Mouse (Mus musculus) heart, adult 2 months (tissue): Measurements from ENCODE around the gene Khdc4. TPM values are rescaled to one million over a fixed set of nuclear protein-coding genes. Genes with fewer than 3 reads are reported as not detected.
A peak's percentile ranks its signal among the peaks of the same experiment; 100 is the strongest.

Experiments used
- DNase-seq, 2 experiments: peaks; one replicate each; pipeline ENCODE4 v3.0.0; 2021
- H3K27ac ChIP-seq: fragments of 200-600 bp; 2 replicates; pipeline ENCODE4 v1.8.1; 2022
- H3K27me3 ChIP-seq: fragments of 200-500 bp; 2 replicates; pipeline ENCODE4 v1.6.1; 2012; ENCODE audit warnings: mild to moderate bottlenecking, low read length, inconsistent platforms, mixed read lengths; ENCODE audit not compliant: control insufficient read depth, insufficient read depth
- H3K36me3 ChIP-seq: fragments of 200-500 bp; 2 replicates; pipeline ENCODE4 v1.6.1; 2012; ENCODE audit warnings: low read length, inconsistent platforms; ENCODE audit not compliant: control insufficient read depth, insufficient read depth
- H3K4me1 ChIP-seq: fragments of 200-500 bp; 2 replicates; pipeline ENCODE4 v1.6.1; 2011; ENCODE audit warnings: low read length; ENCODE audit not compliant: control insufficient read depth, insufficient read depth
- H3K4me3 ChIP-seq: fragments of 200-600 bp; 2 replicates; pipeline ENCODE4 v1.8.1; 2022
- H3K79me2 ChIP-seq: fragments of 200-500 bp; replicated peaks from 2 replicates; pipeline ENCODE4 v1.6.1; 2012; ENCODE audit warnings: mild to moderate bottlenecking, inconsistent platforms, low read length, moderate library complexity, mixed read lengths; ENCODE audit not compliant: control insufficient read depth, insufficient read depth
- H3K9ac ChIP-seq: fragments of 200-500 bp; 2 replicates; pipeline ENCODE4 v1.6.1; 2012; ENCODE audit warnings: low read depth, mild to moderate bottlenecking, control low read depth, inconsistent platforms, low read length, mixed read lengths
- CTCF ChIP-seq: fragments of 200-600 bp; IDR thresholded peaks from 2 replicates; pipeline ENCODE4 v1.8.1; 2022; ENCODE audit warnings: antibody characterized with exemption, mild to moderate bottlenecking, moderate library complexity
- EP300 ChIP-seq: fragments of 200-500 bp; IDR thresholded peaks from 2 replicates; pipeline ENCODE4 v1.6.1; 2011; ENCODE audit warnings: low read depth, low read length, control low read depth; ENCODE audit not compliant: insufficient read depth
- POLR2A ChIP-seq: fragments of 200-500 bp; IDR thresholded peaks from 2 replicates; pipeline ENCODE4 v1.6.1; 2011; ENCODE audit warnings: mild to moderate bottlenecking, low read depth, low read length, control low read depth; ENCODE audit not compliant: insufficient read depth
- WGBS: fragments of 180-500 bp; shearing (Covaris S2); methylation state at CpG from one replicate; pipeline ENCODE4 v1.1.7; 2018; 5-methylcytosine and 5-hydroxymethylcytosine counted together
- intact Hi-C: fragments of 180-260 bp; cut with DNase I; formaldehyde crosslinking; loops from one replicate; pipeline ENCODE4 v1.15.1; 2025
- polyA plus RNA-seq: library from polyadenylated mRNA; depleted of rRNA; stranded (reverse); fragments of >200 nt; gene quantifications from 2 replicates; pipeline ENCODE4 v1.2.3, GENCODE M21; 2012
- total RNA-seq, 2 experiments: library from RNA; stranded (reverse); gene quantifications; 2 replicates each; pipeline ENCODE4 v1.2.3; 2021

Khdc4 gene
- total and polyA plus RNA-seq, 3 experiments, result 24.9 to 29.9 (median 25.7) TPM

DNA sequence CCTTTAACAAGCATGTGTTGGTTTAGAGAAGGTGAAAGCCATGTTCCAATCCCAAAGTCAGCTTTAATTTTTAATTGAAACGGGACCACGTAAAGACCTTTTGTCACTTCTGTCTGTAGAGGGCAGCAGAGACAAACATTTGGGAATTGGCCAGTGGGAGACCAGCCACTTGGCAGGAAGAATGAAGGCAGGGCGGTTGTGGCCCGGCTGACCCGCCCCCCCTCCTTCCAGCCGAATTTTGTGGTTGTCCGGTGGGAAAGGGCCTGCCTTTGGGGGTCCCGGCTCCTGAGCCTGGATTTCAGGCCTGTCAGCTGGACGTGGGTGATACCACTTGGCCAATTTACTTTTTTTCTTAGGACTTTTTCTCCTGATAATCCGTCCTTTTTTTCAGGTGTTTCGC is 8.2 kb upstream of the Khdc4 start:
- Histone ChIP-seq H3K27me3 (no peaks in the 10 kb centered on the region), H3K9ac (peak overlapping the region; percentile 67), H3K4me3 (peak overlapping the region; percentile 38), H3K79me2 (no peaks in the 10 kb centered on the region), H3K36me3 (no peaks in the 10 kb centered on the region), H3K27ac (0 out of 2 replicates have a peak overlapping the region, but pooled peaks have one; percentile 15), H3K4me1 (no peaks in the 10 kb centered on the region)
- peak; percentile 87 for TF ChIP-seq CTCF
- TF ChIP-seq POLR2A, result no peak
- TF ChIP-seq EP300, result peak; percentile 78; the same call in 1 of the 2 replicates
- peak; percentile 78 for DNase-seq
- intact Hi-C loops, result loop anchor here (5.0 kb wide), 1 partner anchor 60 kb away; no protein-coding TSS in a partner anchor
- WGBS, result 3% methylated on average over 11 of the region's 11 CpGs

DNA sequence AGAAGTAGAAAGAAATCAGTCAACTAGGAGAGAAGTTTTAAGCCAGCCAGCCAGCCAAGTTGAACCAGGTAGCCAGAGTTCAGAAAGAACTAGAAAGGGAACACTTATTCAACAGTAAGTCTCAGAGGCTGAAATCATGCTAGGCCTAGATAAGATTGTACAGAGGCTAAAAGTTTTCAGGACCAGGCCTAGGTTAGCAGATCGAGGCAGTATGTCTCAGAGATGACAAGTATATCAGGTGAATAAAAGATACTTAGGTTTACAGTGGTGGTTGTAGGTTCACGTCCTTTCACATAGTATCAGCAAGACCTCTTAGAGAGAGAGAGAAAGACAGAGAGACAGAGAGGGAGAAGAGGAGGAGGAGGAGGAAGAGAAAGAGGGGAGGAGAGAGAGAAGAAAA is 1.8 kb upstream of the Khdc4 start:
- Histone ChIP-seq H3K9ac (no peak overlapping the region), H3K27ac (no peak overlapping the region), H3K79me2 (peaks cover 3% of the 10 kb centered on the region), H3K4me3 (no peak overlapping the region), H3K36me3 (peaks cover 17% of the 10 kb centered on the region), H3K4me1 (peaks cover 6% of the 10 kb centered on the region), H3K27me3 (no peaks in the 10 kb centered on the region)
- intact Hi-C loops, result no loop called here
- DNase-seq, result no peak
- TF ChIP-seq POLR2A, result no peak
- no peak for TF ChIP-seq EP300
- TF ChIP-seq CTCF, result no peak
- WGBS, result 78% methylated on average over 2 of the region's 2 CpGs

DNA sequence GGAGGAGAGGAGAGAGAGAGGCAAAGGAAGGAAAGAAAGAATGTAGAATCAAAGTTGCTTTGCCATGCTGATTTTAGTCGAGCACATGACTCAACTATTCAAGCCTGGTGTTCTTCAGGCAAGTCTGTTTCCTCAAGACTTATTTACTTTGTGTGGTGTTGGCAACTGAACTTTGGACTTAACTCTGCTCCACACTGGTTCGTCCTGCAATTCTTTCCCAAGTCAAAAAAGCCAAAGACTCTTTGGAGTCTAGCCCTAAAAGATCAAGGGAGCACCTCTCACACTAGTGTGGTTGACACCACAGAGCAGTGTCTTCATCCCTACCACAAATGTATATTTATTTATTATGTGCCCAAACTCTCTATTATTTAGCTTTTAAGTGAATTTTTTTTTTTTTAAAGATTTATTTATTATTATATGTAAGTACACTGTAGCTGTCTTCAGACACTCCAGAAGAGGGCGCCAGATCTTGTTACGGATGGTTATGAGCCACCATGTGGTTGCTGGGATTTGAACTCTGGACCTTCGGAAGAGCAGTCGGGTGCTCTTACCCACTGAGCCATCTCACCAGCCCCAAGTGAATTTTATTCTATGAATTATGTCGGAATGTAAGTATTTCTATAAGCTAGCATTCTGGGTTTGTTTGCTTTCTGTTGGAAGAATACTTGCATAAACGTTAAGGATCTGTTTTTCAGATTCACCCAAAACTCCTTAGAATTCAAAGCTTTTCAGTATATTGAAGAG is 1.2 kb upstream of the Khdc4 start:
- peaks cover 6% of the 10 kb centered on the region for H3K4me1 ChIP-seq
- H3K4me3 ChIP-seq, result peak overlapping the region; percentile 54
- DNase-seq, result no peak
- H3K9ac ChIP-seq, result no peak overlapping the region
- WGBS, result 53% methylated on average over 8 of the region's 8 CpGs
- H3K79me2 ChIP-seq, result peaks cover 3% of the 10 kb centered on the region
- peak overlapping the region; percentile 99 for H3K27ac ChIP-seq
- TF ChIP-seq CTCF, result peak; percentile 49
- TF ChIP-seq EP300, result no peak
- TF ChIP-seq POLR2A, result no peak
- peaks cover 18% of the 10 kb centered on the region for H3K36me3 ChIP-seq
- intact Hi-C loops, result no loop called here
- no peaks in the 10 kb centered on the region for H3K27me3 ChIP-seq

DNA sequence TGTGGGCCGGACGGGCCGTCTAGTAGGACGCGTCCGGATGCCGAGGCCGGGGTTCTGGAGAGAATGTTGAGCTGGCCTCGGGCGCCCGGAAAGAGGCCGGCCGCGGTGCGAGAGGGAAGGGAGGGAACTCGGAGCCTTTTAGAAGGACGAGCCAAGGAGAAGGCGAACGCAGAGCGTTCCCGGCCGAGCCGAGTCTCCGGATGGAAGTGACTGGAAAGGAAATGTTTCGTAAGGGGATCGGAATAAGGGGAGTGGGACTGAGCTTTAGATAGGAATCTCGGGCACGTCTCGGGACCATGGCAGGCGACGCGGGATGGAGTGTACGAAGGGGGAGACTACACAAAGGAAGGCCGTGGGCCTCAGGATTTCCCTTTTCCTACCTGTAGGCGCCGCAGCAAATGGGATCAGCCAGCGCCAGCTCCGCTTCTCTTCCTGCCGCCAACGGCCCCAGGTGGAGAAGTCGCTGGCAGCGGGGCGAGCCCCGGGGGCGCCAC is 402 bp downstream of the Khdc4 start:
- peaks cover 3% of the 10 kb centered on the region for H3K79me2 ChIP-seq
- H3K27me3 ChIP-seq, result no peaks in the 10 kb centered on the region
- no peak for DNase-seq
- H3K27ac ChIP-seq, result peak overlapping the region; percentile 99
- TF ChIP-seq CTCF, result peak; percentile 47
- no peak for TF ChIP-seq EP300
- TF ChIP-seq POLR2A, result no peak; the same call in 1 of the 2 replicates
- H3K4me3 ChIP-seq, result peak overlapping the region; percentile 54
- peaks cover 21% of the 10 kb centered on the region for H3K36me3 ChIP-seq
- peaks cover 6% of the 10 kb centered on the region for H3K4me1 ChIP-seq
- peak overlapping the region; percentile 95 for H3K9ac ChIP-seq
- whole genome bisulfite sequencing, result under 1% methylated on average over 45 of the region's 45 CpGs
- intact Hi-C loops, result loop anchor here (2.0 kb wide), 2 partner anchors 29 to 53 kb away; no protein-coding TSS in a partner anchor

DNA sequence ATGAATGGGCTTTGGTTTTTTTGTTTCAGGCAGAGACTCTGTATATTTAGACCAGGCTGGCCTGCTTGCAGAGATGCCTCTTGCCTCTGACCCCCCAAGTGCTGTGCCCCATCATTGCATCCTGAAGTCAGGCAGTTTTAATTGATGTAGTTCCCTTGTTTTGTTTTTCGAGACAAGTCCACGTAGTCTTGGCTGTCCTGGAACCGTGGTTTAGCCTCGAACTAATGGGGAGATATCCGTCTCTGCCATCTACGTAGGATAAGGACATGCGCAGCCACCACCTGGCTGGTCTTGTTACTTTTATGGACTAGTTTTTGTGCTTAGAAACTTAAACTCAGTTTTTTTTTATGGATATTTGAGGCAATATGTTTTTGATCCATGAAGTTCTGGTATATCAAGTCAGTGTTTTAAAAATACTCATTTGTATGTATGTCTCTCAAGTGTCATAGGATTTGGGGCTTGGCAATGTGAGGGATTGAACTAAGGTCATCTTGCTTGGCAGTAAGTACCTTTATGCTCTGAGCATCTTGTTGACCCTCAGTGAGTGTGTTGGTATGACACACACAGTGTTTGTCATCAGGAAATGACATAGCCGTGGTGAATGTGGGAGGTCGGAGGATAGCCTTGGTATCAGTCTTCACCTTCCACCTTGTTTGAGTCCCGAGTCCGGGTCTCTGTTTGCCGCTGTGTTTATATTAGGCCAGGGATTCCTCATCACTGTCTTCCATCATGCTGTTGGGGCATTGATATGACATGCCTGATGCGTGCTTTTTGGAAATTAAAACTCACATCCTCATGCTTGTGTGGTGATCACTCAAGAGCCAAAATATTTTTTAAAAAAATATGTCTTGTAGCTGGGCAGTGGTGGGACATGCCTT is 1.4 kb downstream of the Khdc4 start:
- Histone ChIP-seq H3K4me1 (peaks cover 6% of the 10 kb centered on the region), H3K79me2 (peaks cover 3% of the 10 kb centered on the region), H3K27ac (peak overlapping the region; percentile 99), H3K36me3 (peaks cover 22% of the 10 kb centered on the region), H3K4me3 (peak overlapping the region; percentile 54), H3K27me3 (no peaks in the 10 kb centered on the region), H3K9ac (peak overlapping the region; percentile 95)
- intact Hi-C loops, result loop anchor here (2.0 kb wide), 2 partner anchors 28 to 52 kb away; no protein-coding TSS in a partner anchor
- 7% methylated on average over 13 of the region's 13 CpGs for WGBS
- no peak for DNase-seq
- no peak for TF ChIP-seq CTCF
- no peak for TF ChIP-seq EP300
- TF ChIP-seq POLR2A, result no peak
